Mouse (Mus musculus) Patski (cell line): ENCODE results near the gene Smim14. TPM values are rescaled to one million over a fixed set of nuclear protein-coding genes. Genes with fewer than 3 reads are reported as not detected.
A peak's percentile ranks its signal among the peaks of the same experiment; 100 is the strongest.
"Not testable (repeated sequence)": the region's sequence is repeated elsewhere in the genome, so short reads cannot be mapped to it uniquely, and the experiment has no call there.

Source experiments
- ATAC-seq: fragments of 100-300 bp; one replicate; pipeline ENCODE4 v1.8.0; 2021
- CTCF ChIA-PET: fragments of 350-600 bp; sonication (Branson Sonifier 250); formaldehyde crosslinking; loops from one replicate; lab custom pipeline; 2022; ENCODE audit warnings: inconsistent platforms; lab: Charles Lee
- POLR2A ChIA-PET: fragments of 350-600 bp; sonication (Branson Sonifier 250); formaldehyde crosslinking; loops from one replicate; lab custom pipeline; 2022; ENCODE audit warnings: antibody characterized with exemption, inconsistent platforms; lab: Charles Lee
- DNase-seq: peaks from one replicate; pipeline ENCODE4 v3.0.0-alpha.2; 2011; ENCODE audit warnings: low read depth, low spot score
- H3K27me3 ChIP-seq: fragments of 371-371 bp; one replicate; pipeline ENCODE4 v1.5.1; 2021
- CTCF ChIP-seq: fragments of 100-300 bp; IDR thresholded peaks from one replicate; pipeline ENCODE4 v1.5.1; 2021
- in situ Hi-C: fragments of 300-500 bp; cut with MboI; formaldehyde crosslinking; loops from 3 replicates; pipeline ENCODE4 v1.11.1; 2018; ENCODE audit warnings: low pct_unique_long_range_greater_than_20kb, mixed read lengths
- polyA plus RNA-seq: library from polyadenylated mRNA; unstranded; gene quantifications from one replicate; pipeline ENCODE4 v1.2.3, GENCODE M21; 2021

Gene Smim14
- polyA plus RNA-seq, 1 experiment from 2014 or later = 122 TPM

- in situ Hi-C loops = no loop called here
- peak; percentile 59 for TF ChIP-seq CTCF
- ATAC-seq (no peak), DNase-seq (no peak)
- POLR2A ChIA-PET = no interaction called here
- CTCF ChIA-PET = no interaction called here
- H3K27me3 ChIP-seq = no peaks in the 10 kb centered on the region
Observed at GRCm38 (mm10) chr5:65478224-65478623, 58.8 kb downstream of the Smim14 start.

GRCm38 (mm10) chr5:65476739-65477138, 60.2 kb downstream of the Smim14 start:
- POLR2A ChIA-PET = interaction anchor here (0.8 kb wide), 1 partner anchor 39 kb away, joined by 3 read pairs; no protein-coding TSS in a partner anchor

GRCm38 (mm10) chr5:65475806-65476205, 61.2 kb downstream of the Smim14 start:
- ChIA-PET CTCF (interaction anchor here (0.6 to 1.5 kb wide), 3 partner anchors 9 to 18 kb away, joined by 3 to 4 read pairs (median 3); no protein-coding TSS in a partner anchor), POLR2A (no interaction called here)
- no peak for ATAC-seq
- no peaks in the 10 kb centered on the region for H3K27me3 ChIP-seq
- no peak for TF ChIP-seq CTCF
- in situ Hi-C loops = no loop called here
- DNase-seq = no peak

More at GRCm38 (mm10) chr5:65476739-65477138, 60.2 kb downstream of the Smim14 start:
- DNase-seq, in situ Hi-C loops, ATAC-seq, H3K27me3 ChIP-seq: not testable (repeated sequence)
- CTCF ChIA-PET = interaction anchor here (1.5 kb wide), 1 partner anchor 19 kb away, joined by 3 read pairs; no protein-coding TSS in a partner anchor

- CTCF ChIA-PET = interaction anchor here (0.7 to 1.1 kb wide), 2 partner anchors 10 to 22 kb away, joined by 3 to 4 read pairs; no protein-coding TSS in a partner anchor
- in situ Hi-C loops = no loop called here
- no peak for ATAC-seq
- no peak for TF ChIP-seq CTCF
- H3K27me3 ChIP-seq = no peaks in the 10 kb centered on the region
- POLR2A ChIA-PET = interaction anchor here (0.6 kb wide), 1 partner anchor 148 kb away, joined by 3 read pairs; no protein-coding TSS in a partner anchor
- no peak for DNase-seq
Observed at GRCm38 (mm10) chr5:65469766-65470165, 67.2 kb downstream of the Smim14 start.

GRCm38 (mm10) chr5:65466911-65467310, 70.1 kb downstream of the Smim14 start:
- no peak for DNase-seq
- ChIA-PET POLR2A (no interaction called here), CTCF (interaction anchor here (1.2 to 1.4 kb wide), 2 partner anchors 9 to 14 kb away, joined by 3 to 4 read pairs; no protein-coding TSS in a partner anchor)
- no peaks in the 10 kb centered on the region for H3K27me3 ChIP-seq
- in situ Hi-C loops = no loop called here
- no peak for TF ChIP-seq CTCF
- ATAC-seq = no peak

GRCm38 (mm10) chr5:65460361-65460760, 76.6 kb downstream of the Smim14 start:
- in situ Hi-C loops = no loop called here
- ChIA-PET POLR2A (no interaction called here), CTCF (interaction anchor here (2.5 kb wide), 1 partner anchor 22 kb away, joined by 8 read pairs; no protein-coding TSS in a partner anchor)
- no peak for TF ChIP-seq CTCF
- DNase-seq = no peak
- H3K27me3 ChIP-seq = no peaks in the 10 kb centered on the region
- no peak for ATAC-seq

GRCm38 (mm10) chr5:65459454-65459853, 77.5 kb downstream of the Smim14 start:
- H3K27me3 ChIP-seq = no peaks in the 10 kb centered on the region
- ChIA-PET CTCF (no interaction called here), POLR2A (no interaction called here)
- no peak for TF ChIP-seq CTCF
- in situ Hi-C loops = no loop called here
- ATAC-seq (no peak), DNase-seq (no peak)

- in situ Hi-C loops = no loop called here
- TF ChIP-seq CTCF = no peak
- ChIA-PET CTCF (interaction anchor here (0.9 to 1.8 kb wide), 6 partner anchors 10 to 24 kb away, joined by 3 to 9 read pairs (median 4); no protein-coding TSS in a partner anchor), POLR2A (interaction anchor here (0.6 to 1.4 kb wide), 3 partner anchors 12 to 22 kb away, joined by 3 to 7 read pairs (median 3); partner anchors contain the start of gene Ugdh)
- ATAC-seq (no peak), DNase-seq (no peak)
- no peaks in the 10 kb centered on the region for H3K27me3 ChIP-seq
Observed at GRCm38 (mm10) chr5:65457846-65458245, 79.1 kb downstream of the Smim14 start.

GRCm38 (mm10) chr5:65457086-65457827, 79.7 kb downstream of the Smim14 start:
- in situ Hi-C loops = no loop called here
- DNase-seq (no peak), ATAC-seq (no peak)
- ChIA-PET CTCF (interaction anchor here (0.9 to 1.8 kb wide), 5 partner anchors 10 to 23 kb away, joined by 3 to 9 read pairs (median 4); no protein-coding TSS in a partner anchor), POLR2A (interaction anchor here (0.7 to 1.4 kb wide), 2 partner anchors 12 to 21 kb away, joined by 3 to 7 read pairs; partner anchors contain the start of gene Ugdh)
- TF ChIP-seq CTCF = no peak
- no peaks in the 10 kb centered on the region for H3K27me3 ChIP-seq

- no peak for DNase-seq
- in situ Hi-C loops = no loop called here
- TF ChIP-seq CTCF = no peak
- no peaks in the 10 kb centered on the region for H3K27me3 ChIP-seq
- ChIA-PET CTCF (interaction anchor here (0.9 to 1.3 kb wide), 2 partner anchors 12 to 18 kb away, joined by 3 read pairs; no protein-coding TSS in a partner anchor), POLR2A (interaction anchor here (0.6 kb wide), 1 partner anchor 55 kb away, joined by 4 read pairs; no protein-coding TSS in a partner anchor)
- peak; percentile 59 for ATAC-seq
Observed at GRCm38 (mm10) chr5:65454771-65455170, 82.2 kb downstream of the Smim14 start.
